In genomic region chr6:21774213-21774916, GRCm38 (mm10) we compare ENCODE assay signal across 20 mouse cellular contexts.
"Had no signal": no experiment of that assay in that cellular context is flagged by ENCODE, and none has a peak within 500 bp of the region (broad histone marks: within the 10 kb centered on the region; RNA-seq: fewer than 3 reads in every experiment).

No protein-coding gene starts in this region.

- H3K27me3 ChIP-seq: limb, embryonic 13.5 days; midbrain, embryonic 13.5 days; neural tube, embryonic 13.5 days; stomach, embryonic 15.5 days had no signal

- H3K4me2 ChIP-seq: limb, embryonic 13.5 days; midbrain, embryonic 13.5 days; neural tube, embryonic 13.5 days; stomach, embryonic 15.5 days had no signal

- DNase-seq: kidney, adult 2 months; kidney, postnatal 25 days; layer of hippocampus, adult 9-11 months; lung, adult 2 months; lung, postnatal 14 days; lung, postnatal 4 days; retina, postnatal 1 day; right cerebral cortex, postnatal 25 days; spleen, adult 18-20 months; thymus, adult 18-20 months; thymus, postnatal 36 days had no signal

- H3K9me3 ChIP-seq: limb, embryonic 10.5 days; limb, embryonic 13.5 days; midbrain, embryonic 13.5 days; neural tube, embryonic 13.5 days; stomach, embryonic 15.5 days had no signal

- H3K27ac ChIP-seq: kidney, postnatal 0 days; layer of hippocampus, adult 2 months; limb, embryonic 10.5 days; limb, embryonic 13.5 days; midbrain, embryonic 13.5 days; neural tube, embryonic 13.5 days; stomach, embryonic 15.5 days had no signal

- H3K9ac ChIP-seq: limb, embryonic 13.5 days; midbrain, embryonic 13.5 days; neural tube, embryonic 13.5 days; stomach, embryonic 15.5 days had no signal

- H3K36me3 ChIP-seq: limb, embryonic 13.5 days had no signal

- H3K4me1 ChIP-seq: midbrain, embryonic 13.5 days; neural tube, embryonic 13.5 days; stomach, embryonic 15.5 days had no signal

- H3K4me3 ChIP-seq: layer of hippocampus, adult 2 months; limb, embryonic 10.5 days; limb, embryonic 13.5 days; midbrain, embryonic 13.5 days; myocyte; neural tube, embryonic 13.5 days; stomach, embryonic 15.5 days had no signal

- ATAC-seq: midbrain, embryonic 13.5 days; midbrain, embryonic 16.5 days had no signal
